Mouse (Mus musculus) heart, adult 2 months (tissue): Measurements from ENCODE around the gene Ripor3. TPM values are rescaled to one million over a fixed set of nuclear protein-coding genes. Genes with fewer than 3 reads are reported as not detected.
A peak's percentile ranks its signal among the peaks of the same experiment; 100 is the strongest.

ENCODE experiments used
- DNase-seq, 2 experiments: peaks; one replicate each; pipeline ENCODE4 v3.0.0; 2021
- H3K27ac ChIP-seq: fragments of 200-600 bp; 2 replicates; pipeline ENCODE4 v1.8.1; 2022
- H3K27me3 ChIP-seq: fragments of 200-500 bp; 2 replicates; pipeline ENCODE4 v1.6.1; 2012; ENCODE audit warnings: mild to moderate bottlenecking, low read length, inconsistent platforms, mixed read lengths; ENCODE audit not compliant: control insufficient read depth, insufficient read depth
- H3K36me3 ChIP-seq: fragments of 200-500 bp; 2 replicates; pipeline ENCODE4 v1.6.1; 2012; ENCODE audit warnings: low read length, inconsistent platforms; ENCODE audit not compliant: control insufficient read depth, insufficient read depth
- H3K4me1 ChIP-seq: fragments of 200-500 bp; 2 replicates; pipeline ENCODE4 v1.6.1; 2011; ENCODE audit warnings: low read length; ENCODE audit not compliant: control insufficient read depth, insufficient read depth
- H3K4me3 ChIP-seq: fragments of 200-600 bp; 2 replicates; pipeline ENCODE4 v1.8.1; 2022
- H3K79me2 ChIP-seq: fragments of 200-500 bp; replicated peaks from 2 replicates; pipeline ENCODE4 v1.6.1; 2012; ENCODE audit warnings: mild to moderate bottlenecking, inconsistent platforms, low read length, moderate library complexity, mixed read lengths; ENCODE audit not compliant: control insufficient read depth, insufficient read depth
- H3K9ac ChIP-seq: fragments of 200-500 bp; 2 replicates; pipeline ENCODE4 v1.6.1; 2012; ENCODE audit warnings: low read depth, mild to moderate bottlenecking, control low read depth, inconsistent platforms, low read length, mixed read lengths
- CTCF ChIP-seq: fragments of 200-600 bp; IDR thresholded peaks from 2 replicates; pipeline ENCODE4 v1.8.1; 2022; ENCODE audit warnings: antibody characterized with exemption, mild to moderate bottlenecking, moderate library complexity
- EP300 ChIP-seq: fragments of 200-500 bp; IDR thresholded peaks from 2 replicates; pipeline ENCODE4 v1.6.1; 2011; ENCODE audit warnings: low read depth, low read length, control low read depth; ENCODE audit not compliant: insufficient read depth
- POLR2A ChIP-seq: fragments of 200-500 bp; IDR thresholded peaks from 2 replicates; pipeline ENCODE4 v1.6.1; 2011; ENCODE audit warnings: mild to moderate bottlenecking, low read depth, low read length, control low read depth; ENCODE audit not compliant: insufficient read depth
- WGBS: fragments of 180-500 bp; shearing (Covaris S2); methylation state at CpG from one replicate; pipeline ENCODE4 v1.1.7; 2018; 5-methylcytosine and 5-hydroxymethylcytosine counted together
- intact Hi-C: fragments of 180-260 bp; cut with DNase I; formaldehyde crosslinking; loops from one replicate; pipeline ENCODE4 v1.15.1; 2025
- polyA plus RNA-seq: library from polyadenylated mRNA; depleted of rRNA; stranded (reverse); fragments of >200 nt; gene quantifications from 2 replicates; pipeline ENCODE4 v1.2.3, GENCODE M21; 2012
- total RNA-seq, 2 experiments: library from RNA; stranded (reverse); gene quantifications; 2 replicates each; pipeline ENCODE4 v1.2.3; 2021

Gene Ripor3
- total and polyA plus RNA-seq, 3 experiments: 0.21 to 1.5 (median 0.36) TPM

DNA sequence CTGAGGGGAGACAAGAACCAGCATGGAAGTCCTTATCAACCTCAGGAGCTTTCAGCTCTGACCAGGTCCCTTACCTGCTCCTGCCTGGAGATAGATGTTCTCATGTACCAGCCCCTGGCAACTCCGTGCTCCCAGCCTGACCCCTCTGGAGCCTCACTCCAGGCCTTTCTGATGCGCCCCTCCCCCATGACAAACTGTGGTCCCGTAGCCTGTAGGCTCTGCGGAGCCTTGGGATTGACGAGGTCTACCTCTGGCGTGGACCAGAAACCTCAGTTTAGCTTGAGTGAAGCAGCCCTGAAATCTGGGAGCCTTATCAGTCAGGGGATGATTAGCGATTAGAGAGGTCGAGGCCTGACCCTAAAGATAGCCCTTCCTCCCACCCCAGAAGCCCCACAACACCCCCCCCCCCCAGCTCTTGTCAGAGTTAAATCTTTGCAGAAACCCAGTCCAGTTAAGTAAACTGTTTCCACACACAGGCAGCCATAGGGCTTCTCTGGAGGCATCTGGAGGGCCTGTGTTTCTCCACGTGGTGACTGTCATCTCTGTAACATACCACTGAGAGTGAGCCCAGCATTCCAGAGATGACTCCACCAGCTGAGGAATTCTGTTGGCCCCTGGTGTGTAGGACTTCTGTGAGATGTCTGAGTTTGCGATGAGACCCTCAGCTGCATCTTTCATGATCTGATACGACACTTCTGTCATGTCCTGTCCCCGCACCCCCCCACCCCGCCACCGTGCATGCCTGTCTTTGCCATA lies 45.7 kb upstream of the Ripor3 start:
- intact Hi-C loops: no loop called here
- Histone ChIP-seq H3K27me3 (no peaks in the 10 kb centered on the region), H3K4me1 (no peaks in the 10 kb centered on the region), H3K9ac (no peak overlapping the region), H3K27ac (no peak overlapping the region), H3K36me3 (no peaks in the 10 kb centered on the region), H3K4me3 (no peak overlapping the region), H3K79me2 (no peaks in the 10 kb centered on the region)
- WGBS: 49% methylated on average over 14 of the region's 14 CpGs
- TF ChIP-seq EP300: no peak
- DNase-seq: no peak

GRCm38 (mm10) chr2:168054142-168054541 lies 43.7 kb upstream of the Ripor3 start:
- TF ChIP-seq POLR2A (no peak), CTCF (no peak), EP300 (no peak)
- Histone ChIP-seq H3K27ac (no peak overlapping the region), H3K27me3 (peaks cover 5% of the 10 kb centered on the region), H3K36me3 (no peaks in the 10 kb centered on the region), H3K79me2 (no peaks in the 10 kb centered on the region), H3K4me1 (0 out of 2 replicates have a peak, but pooled peaks cover 1% of the 10 kb centered on the region), H3K4me3 (no peak overlapping the region), H3K9ac (no peak overlapping the region)
- intact Hi-C loops: no loop called here
- 93% methylated on average over 11 of the region's 11 CpGs for WGBS
- DNase-seq: no peak

GRCm38 (mm10) chr2:168052689-168053088 lies 42.3 kb upstream of the Ripor3 start:
- H3K4me1 ChIP-seq: 0 out of 2 replicates have a peak, but pooled peaks cover 1% of the 10 kb centered on the region
- H3K36me3 ChIP-seq: no peaks in the 10 kb centered on the region
- H3K4me3 ChIP-seq: no peak overlapping the region
- no peak overlapping the region for H3K27ac ChIP-seq
- DNase-seq: peak; percentile 27 to 48
- TF ChIP-seq EP300 (no peak), CTCF (peak; percentile 77), POLR2A (no peak)
- H3K9ac ChIP-seq: no peak overlapping the region
- H3K79me2 ChIP-seq: no peaks in the 10 kb centered on the region
- 25% methylated on average over 2 of the region's 2 CpGs for WGBS
- peaks cover 5% of the 10 kb centered on the region for H3K27me3 ChIP-seq
- intact Hi-C loops: loop anchor here (1.0 kb wide), 1 partner anchor 46 kb away; no protein-coding TSS in a partner anchor

DNA sequence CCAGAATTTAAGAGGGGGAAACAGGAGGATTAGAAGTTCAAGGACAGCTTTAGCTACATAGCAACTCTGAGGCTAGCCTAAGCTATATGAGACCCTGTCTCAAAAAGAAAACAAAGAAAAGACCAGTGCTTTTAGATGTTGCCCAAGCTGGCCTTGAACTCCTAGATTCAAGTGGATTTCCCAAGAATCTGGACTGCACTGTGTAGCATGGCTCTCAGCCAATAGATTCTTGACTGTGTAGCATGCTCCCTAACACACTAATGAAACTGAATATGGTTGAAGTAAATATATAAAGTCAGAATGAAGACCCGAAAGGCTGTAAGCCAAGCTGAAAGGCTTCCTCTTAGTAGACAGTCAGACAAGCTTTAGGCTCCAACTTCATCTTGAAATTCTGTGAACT lies 41.7 kb upstream of the Ripor3 start:
- WGBS: 91% methylated on average over 1 of the region's 1 CpGs
- no peak overlapping the region for H3K4me3 ChIP-seq
- no peaks in the 10 kb centered on the region for H3K36me3 ChIP-seq
- no peak for DNase-seq
- H3K27ac ChIP-seq: no peak overlapping the region
- H3K79me2 ChIP-seq: no peaks in the 10 kb centered on the region
- TF ChIP-seq CTCF (no peak), EP300 (no peak), POLR2A (no peak)
- 0 out of 2 replicates have a peak, but pooled peaks cover 1% of the 10 kb centered on the region for H3K4me1 ChIP-seq
- no peak overlapping the region for H3K9ac ChIP-seq
- H3K27me3 ChIP-seq: peaks cover 5% of the 10 kb centered on the region
- intact Hi-C loops: loop anchor here (1.0 kb wide), 1 partner anchor 46 kb away; no protein-coding TSS in a partner anchor

DNA sequence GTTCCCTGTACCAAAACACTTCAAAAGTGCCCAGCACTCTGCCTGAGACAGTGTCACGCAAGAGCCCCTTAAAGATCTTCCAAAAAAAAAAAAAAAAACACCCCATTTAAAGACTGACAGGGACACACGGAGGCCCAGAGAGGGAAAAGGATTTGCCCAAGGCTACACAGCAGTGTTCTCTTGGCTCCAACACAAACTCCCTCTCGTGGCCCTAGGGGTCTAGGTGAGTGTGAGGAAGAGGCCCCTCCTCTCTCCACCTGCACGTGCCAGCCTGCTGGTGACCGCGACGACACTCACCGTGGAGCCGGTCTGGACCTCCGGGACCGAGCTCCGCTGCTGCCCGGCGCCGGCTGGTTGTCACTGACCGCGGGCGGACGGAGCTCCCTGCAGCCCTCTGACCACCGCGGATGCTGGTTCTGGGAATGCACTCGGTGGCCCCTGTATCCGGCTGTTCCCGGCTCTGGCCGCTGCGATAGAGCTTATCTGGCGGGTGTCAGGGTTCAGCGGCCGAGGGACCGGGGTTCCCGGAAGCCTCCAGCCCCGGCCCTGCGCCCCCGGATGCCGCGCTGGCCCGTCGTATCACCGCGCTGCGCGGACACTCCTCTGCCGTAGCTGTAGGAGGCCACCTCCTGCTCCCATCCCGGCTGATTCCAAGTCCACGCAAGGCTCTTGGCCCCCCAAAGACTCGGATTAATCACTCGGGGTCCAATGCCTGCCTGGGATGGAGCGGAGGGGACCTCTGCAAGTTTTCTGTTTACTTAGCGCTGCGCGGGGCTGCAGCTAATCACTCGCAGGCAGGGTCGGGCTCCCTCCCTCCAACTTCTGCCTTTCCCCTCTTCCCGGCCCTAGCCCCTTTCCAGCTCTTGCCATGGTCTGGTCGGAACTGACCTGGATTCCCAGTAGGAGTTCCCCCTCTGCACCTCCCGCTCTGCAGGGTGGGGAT lies 39.9 kb upstream of the Ripor3 start:
- Histone ChIP-seq H3K4me3 (peak overlapping the region; percentile 46), H3K27me3 (peaks cover 5% of the 10 kb centered on the region), H3K36me3 (no peaks in the 10 kb centered on the region), H3K27ac (no peak overlapping the region), H3K4me1 (0 out of 2 replicates have a peak, but pooled peaks cover 1% of the 10 kb centered on the region), H3K9ac (peak overlapping the region; percentile 30), H3K79me2 (no peaks in the 10 kb centered on the region)
- 2% methylated on average over 56 of the region's 56 CpGs for WGBS
- intact Hi-C loops: no loop called here
- peak; percentile 45 to 55 for DNase-seq
- TF ChIP-seq POLR2A: no peak
